Mouse (Mus musculus) heart, postnatal 14 days (tissue): ENCODE measurements around the gene Slc16a11. TPM values are rescaled to one million over a fixed set of nuclear protein-coding genes. Genes with fewer than 3 reads are reported as not detected.

ENCODE experiments used
- DNase-seq, 2 experiments: peaks; one replicate each; pipeline ENCODE4 v3.0.0; 2021 to 2022
- intact Hi-C: fragments of 180-260 bp; cut with DNase I; formaldehyde crosslinking; loops from one replicate; pipeline ENCODE4 v1.15.1; 2025
- total RNA-seq, 2 experiments: library from RNA; stranded (reverse); gene quantifications; 2 replicates each; pipeline ENCODE4 v1.2.3; 2021

Gene Slc16a11
- total RNA-seq, 2 experiments from 2014 or later: 0.76 to 0.90 TPM

- DNase-seq: peak in 1 of 2 experiments; percentile 50
- intact Hi-C loops: no loop called here
Measured at GRCm38 (mm10) chr11:70221603-70222500, 9.3 kb downstream of the Slc16a11 start.

- peak in 1 of 2 experiments; percentile 53 for DNase-seq
- intact Hi-C loops: no loop called here
Measured at GRCm38 (mm10) chr11:70223724-70224123, 11.2 kb downstream of the Slc16a11 start.

GRCm38 (mm10) chr11:70225798-70226601 is 13.4 kb downstream of the Slc16a11 start:
- intact Hi-C loops: no loop called here
- DNase-seq: no peak

- DNase-seq: no peak
- intact Hi-C loops: no loop called here
Measured at GRCm38 (mm10) chr11:70226602-70226890, 14.0 kb downstream of the Slc16a11 start.

- peak in 1 of 2 experiments; percentile 26 for DNase-seq
- intact Hi-C loops: no loop called here
Measured at GRCm38 (mm10) chr11:70227126-70227525, 14.6 kb downstream of the Slc16a11 start.

GRCm38 (mm10) chr11:70227661-70228245 is 15.2 kb downstream of the Slc16a11 start:
- no peak for DNase-seq
- intact Hi-C loops: no loop called here

GRCm38 (mm10) chr11:70228828-70229227 is 16.3 kb downstream of the Slc16a11 start:
- intact Hi-C loops: no loop called here
- peak; percentile 88 to 89 for DNase-seq

GRCm38 (mm10) chr11:70229260-70230010 is 16.9 kb downstream of the Slc16a11 start, which contains the start of gene Bcl6b:
Gene Bcl6b (minus strand): TSS chr11:70229798.
- DNase-seq: peak; percentile 58
- intact Hi-C loops: no loop called here

- peak; percentile 92 to 94 for DNase-seq
- intact Hi-C loops: no loop called here
Measured at GRCm38 (mm10) chr11:70230239-70230727, 17.7 kb downstream of the Slc16a11 start.

GRCm38 (mm10) chr11:70232546-70232945 is 20.0 kb downstream of the Slc16a11 start:
- peak; percentile 63 to 73 for DNase-seq
- intact Hi-C loops: no loop called here

- DNase-seq: peak in 1 of 2 experiments; percentile 45
- intact Hi-C loops: no loop called here
Measured at GRCm38 (mm10) chr11:70233016-70233415, 20.5 kb downstream of the Slc16a11 start.

- peak in 1 of 2 experiments; percentile 61 for DNase-seq
- intact Hi-C loops: no loop called here
Measured at GRCm38 (mm10) chr11:70234037-70234436, 21.5 kb downstream of the Slc16a11 start.

GRCm38 (mm10) chr11:70234497-70234896 is 21.9 kb downstream of the Slc16a11 start:
- no peak for DNase-seq
- intact Hi-C loops: no loop called here

- no peak for DNase-seq
- intact Hi-C loops: no loop called here
Measured at GRCm38 (mm10) chr11:70235254-70235900, 22.8 kb downstream of the Slc16a11 start.

- intact Hi-C loops: no loop called here
Measured at GRCm38 (mm10) chr11:70236717-70237116, 24.2 kb downstream of the Slc16a11 start.

GRCm38 (mm10) chr11:70237457-70238167 is 25.1 kb downstream of the Slc16a11 start, which contains the start of gene 0610010K14Rik:
Gene 0610010K14Rik (minus strand): TSS chr11:70237914.
- intact Hi-C loops: no loop called here
- peak; percentile 99 for DNase-seq

More at GRCm38 (mm10) chr11:70236717-70237116, 24.2 kb downstream of the Slc16a11 start:
- no peak for DNase-seq

- DNase-seq: no peak
- intact Hi-C loops: no loop called here
Measured at GRCm38 (mm10) chr11:70238591-70239440, 26.3 kb downstream of the Slc16a11 start.
